Mouse (Mus musculus) neural tube, embryonic 10.5 days (tissue): ENCODE data around the gene Sema6b.

Experiments used
- DNase-seq: peaks from one replicate; pipeline ENCODE4 v3.0.0-alpha.2; 2017; ENCODE audit warnings: low spot score; ENCODE audit errors: extremely low spot score

The Sema6b gene

DNA sequence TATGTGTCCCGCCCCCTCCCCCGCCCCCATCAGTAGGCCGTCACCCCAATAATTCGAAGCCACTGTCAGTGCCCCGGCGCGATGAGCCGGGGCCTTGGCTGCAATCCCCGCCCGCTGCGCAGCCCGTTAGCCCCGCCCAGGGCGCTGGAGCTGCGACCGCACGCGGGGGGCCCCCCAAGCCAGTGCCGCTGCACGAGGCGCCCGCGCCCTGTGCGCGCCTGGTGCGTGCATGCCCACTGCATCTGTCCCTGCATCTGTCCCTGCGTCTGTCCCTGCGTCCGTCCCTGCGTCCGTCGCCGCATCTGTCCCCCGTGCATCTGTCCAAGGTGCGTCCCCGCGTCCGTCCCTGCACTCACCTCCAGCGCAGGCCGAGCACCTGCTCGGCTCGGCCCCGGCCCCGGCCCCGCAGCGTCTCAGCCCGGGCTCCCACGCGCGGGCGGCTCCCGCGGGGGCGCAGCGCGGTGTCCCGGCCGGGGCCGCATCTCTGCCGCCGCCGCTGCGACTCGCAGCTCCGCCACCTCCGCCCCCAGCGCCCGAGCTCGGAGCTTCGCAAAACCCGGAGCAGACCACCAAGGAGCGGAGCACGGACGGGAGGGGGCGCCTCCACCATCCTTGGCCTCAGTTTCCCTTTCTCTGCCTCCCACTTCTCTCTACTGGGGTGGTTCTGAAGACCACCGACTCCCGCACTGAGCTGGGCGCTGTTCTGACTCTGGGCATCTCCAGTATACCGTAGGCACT lies at the start of gene Sema6b:
Sema6b (minus strand) TSS at position 486 of the 738 bp plus-strand sequence.
- DNase-seq, result peak; percentile 82

DNA sequence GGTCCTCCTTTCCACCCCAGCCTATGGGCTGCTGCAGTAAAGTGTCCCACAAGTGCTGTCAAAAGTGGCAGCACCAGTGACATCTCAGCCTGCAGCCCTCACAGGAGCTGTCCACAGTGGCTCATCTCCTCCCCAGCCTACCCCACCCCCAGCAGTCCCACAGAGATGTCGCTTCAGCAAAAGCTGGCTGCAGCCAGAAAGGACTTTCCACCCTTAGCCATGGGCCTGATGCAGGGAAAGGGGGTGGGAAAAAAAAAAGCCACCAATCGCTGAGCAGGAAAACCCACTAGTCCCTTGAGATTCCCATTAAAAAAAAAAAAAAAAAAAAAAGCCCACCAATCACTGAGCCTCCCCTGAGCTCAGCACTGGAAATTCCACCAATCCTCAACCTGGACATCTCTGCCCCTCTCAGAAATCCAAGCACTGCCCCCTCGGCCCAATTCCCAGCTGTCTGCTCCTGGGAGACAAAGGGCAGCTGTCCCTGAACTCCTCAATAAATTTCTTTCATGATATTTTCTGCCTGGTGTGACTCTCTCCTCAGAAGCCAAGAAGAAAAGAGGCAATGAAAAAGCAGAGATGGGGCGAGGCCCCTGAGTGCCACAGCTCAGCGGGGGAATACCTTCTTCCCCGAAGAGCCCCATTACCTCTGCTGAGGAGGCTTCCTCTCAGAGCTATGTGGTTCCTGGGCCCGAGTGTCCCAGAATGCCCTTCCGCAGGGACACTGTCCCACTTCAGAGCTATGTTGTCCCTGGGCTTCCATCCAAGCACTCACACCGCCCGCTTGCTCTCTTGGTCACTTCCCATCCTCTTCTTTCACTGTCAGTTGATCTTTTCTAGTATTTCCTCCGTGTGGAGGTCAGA lies 45.4 kb upstream of the Sema6b start:
- peak; percentile 49 for DNase-seq

DNA sequence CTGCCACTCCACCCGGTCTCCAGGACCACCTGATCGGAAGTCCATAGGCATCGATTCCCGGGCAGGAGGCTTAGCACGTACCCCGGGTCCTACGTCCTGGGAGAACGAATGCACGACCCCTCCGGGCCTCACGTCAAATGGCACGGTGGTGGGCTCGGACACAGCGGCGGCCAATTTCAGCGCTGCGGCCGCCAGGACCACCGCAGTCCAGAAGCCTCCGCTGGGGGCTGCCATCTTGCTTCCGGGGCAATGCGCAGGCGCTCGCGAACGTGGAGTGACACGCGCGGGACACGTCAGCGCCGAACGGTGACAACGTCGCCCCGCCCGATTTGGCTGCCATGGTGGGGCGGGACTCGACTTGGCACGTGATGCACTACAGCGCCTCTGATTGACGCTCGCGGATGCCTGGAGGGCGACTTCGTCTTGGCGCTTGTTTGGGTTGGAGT lies 43.5 kb upstream of the Sema6b start, which contains the start of gene Mydgf:
Mydgf (minus strand) TSS at position 263 of the 446 bp plus-strand sequence.
- DNase-seq, result peak; percentile 92

DNA sequence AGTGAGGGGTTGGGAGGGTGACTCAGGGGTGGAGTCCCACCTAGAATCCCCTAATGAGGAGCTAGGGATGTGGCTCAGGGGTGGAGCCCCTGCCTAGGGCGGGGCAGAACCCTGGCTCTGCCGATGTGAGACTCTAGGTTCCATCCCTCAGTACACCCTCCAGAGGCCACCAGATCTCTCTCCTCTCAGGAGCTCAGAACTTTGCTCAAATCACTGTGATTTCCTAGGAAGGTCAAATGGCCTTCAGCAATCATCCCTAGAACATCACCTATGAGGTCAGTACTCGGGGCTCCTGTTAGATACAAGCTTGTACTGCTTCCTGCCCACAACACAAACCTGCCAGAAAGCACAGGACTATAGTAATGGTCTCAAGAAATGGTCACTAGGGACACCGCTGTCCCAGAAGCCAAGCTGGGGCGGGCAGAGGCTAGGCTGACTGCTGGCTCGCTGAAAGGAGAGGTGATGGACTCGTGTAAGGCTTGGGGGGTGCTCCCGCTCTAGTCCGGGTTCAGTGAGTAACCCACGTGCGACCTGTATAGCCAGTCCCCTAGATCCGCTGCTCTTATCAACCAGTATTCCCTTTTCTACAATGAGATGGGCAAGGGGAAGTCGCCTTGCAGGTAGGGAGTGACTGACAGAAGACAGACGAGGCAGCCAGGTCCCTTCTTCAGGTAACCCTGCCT lies 43.0 kb upstream of the Sema6b start:
- DNase-seq, result peak; percentile 24

DNA sequence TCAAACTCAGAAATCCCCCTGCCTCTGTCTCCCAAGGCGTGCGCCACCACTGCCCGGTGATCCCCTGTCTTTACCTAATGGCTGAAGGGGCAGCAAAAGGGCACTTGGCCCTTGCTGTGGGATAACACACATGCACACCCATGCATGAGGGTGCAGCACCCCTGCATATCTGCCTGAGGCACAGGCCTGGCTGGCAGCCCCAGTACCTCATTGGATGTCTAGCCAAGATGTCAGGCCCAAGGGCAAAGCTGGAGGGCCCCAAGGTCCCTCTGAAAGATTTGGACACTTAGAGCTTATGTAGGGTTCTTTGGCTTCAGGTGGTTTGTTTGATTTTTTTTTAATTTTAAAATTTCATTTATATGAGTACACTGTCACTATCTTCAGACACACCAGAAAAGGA lies 35.3 kb upstream of the Sema6b start:
- no peak for DNase-seq

DNA sequence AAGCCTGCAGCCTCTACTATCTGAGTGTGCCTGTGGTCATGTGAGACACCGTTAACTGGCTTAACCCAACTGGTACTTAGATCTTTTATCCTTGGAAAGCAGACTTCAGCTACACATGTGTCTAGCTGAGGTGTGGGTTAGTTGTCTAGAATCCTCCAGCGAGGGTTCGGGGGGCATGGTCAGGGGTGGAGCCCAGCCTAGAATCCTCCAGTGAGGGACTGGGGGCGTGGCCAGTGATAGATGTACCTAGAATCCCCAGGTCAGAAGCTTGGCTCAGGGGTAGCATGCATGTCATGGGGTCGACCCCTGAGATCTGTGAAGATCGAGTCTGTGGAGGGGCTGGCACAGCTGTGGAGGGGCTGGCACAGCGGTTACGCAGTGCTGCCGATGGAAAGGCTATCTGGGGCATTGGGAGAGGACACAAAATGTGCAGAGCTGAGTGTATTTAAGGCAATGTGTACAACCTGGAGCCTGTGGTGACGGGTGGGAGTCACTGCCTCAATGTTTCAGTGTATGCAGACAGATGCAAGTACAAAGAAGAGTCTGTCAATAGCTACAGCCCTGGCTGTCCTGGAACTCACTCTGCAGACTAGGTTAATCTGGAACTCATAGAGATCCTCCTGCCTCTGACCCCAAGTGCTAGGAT lies 33.4 kb upstream of the Sema6b start:
- no peak for DNase-seq

DNA sequence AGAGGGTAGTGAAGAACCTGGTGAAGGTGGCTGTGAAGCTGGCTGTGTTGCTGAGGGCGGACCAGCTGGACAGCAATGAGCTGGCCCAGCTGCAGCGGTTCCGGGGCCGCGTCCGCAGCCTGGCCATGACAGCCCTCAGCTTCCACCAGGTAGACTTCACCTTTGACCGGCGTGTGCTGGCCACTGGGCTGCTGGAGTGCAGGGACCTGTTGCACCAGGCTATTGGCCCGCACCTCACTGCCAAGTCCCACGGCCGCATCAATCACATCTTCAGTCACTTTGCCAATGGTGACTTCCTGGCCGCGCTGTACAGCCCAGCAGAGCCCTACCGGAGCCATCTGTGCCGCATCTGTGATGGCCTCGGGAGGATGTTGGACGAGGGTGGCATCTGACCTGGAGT lies 31.7 kb upstream of the Sema6b start:
- DNase-seq, result no peak

DNA sequence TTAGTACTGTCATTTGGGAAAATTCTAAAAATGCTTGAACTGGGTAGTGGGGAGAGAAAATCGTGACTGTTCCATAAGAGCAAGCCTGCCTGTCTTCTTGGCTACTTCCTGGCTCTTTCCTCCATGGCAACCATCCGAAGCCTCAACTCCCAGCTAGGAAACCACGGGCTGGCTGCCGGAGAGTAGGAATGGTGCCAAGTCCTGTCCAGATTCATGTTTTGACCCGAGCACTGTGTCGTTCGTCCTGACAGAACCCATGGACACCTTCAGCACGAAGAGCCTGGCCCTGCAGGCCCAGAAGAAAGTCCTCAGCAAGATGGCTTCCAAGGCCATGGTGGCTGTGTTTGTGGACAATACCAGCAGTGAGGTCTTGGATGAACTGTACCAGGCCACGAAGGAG lies 31.3 kb upstream of the Sema6b start:
- DNase-seq, result no peak

DNA sequence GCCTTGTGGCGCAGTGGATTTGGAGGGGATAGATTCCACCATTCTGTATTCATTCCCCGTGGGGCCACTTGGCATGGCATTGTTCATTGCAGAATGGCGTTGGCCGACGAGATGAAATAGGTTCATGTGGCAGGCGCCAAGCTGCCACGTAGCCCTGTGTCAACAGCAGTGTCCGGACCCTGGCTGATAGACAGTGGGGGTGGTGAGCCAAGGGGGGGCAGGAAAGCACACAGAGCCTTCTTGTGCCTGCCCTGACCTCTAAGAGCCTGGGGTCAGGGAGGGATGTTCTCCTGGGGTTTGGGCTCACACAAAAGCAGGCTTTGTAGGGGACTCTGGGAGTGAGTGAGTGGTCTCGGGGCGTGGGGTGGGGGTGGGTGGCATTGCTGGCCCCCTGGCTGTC lies 30.5 kb upstream of the Sema6b start:
- peak; percentile 44 for DNase-seq

DNA sequence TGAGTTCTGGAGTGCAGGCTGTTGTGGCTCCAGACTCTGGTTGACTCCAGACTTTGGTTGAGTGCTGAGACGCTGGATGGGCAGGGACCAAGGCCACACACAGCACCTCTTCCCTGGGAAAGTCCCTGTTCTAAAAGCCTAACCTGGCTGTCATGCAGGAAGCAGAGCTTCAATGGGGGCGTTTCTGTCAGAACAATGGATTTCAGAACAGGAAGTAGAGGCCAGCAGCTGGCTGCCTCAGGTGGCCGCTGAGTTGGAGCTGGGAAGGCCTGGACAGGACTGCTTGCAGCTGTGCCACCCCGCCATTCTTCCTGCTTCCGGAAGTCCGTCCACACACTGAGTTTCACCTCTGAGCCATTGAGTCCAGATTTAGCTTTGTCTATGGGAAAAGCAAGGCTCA lies 29.7 kb upstream of the Sema6b start:
- DNase-seq, result no peak

DNA sequence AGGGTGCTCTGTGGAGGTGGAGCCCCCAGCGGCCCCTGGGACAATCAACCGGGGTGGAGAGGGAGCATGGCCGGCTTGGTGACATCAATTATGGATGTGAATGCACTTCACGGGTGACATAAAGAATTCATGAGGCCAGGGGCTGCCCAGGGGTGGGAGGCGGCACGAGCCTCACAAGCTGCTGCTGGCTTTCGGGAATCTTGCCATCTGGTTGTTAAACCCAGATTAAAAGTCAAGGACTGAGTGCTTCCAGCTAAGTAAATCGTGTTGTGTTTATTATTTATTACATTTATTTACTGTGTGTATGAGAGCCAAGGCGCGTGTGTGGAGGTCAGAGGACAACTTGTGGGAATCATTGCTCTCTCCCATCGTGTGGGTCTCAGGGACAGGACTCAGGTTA lies 25.5 kb upstream of the Sema6b start:
- DNase-seq, result no peak

DNA sequence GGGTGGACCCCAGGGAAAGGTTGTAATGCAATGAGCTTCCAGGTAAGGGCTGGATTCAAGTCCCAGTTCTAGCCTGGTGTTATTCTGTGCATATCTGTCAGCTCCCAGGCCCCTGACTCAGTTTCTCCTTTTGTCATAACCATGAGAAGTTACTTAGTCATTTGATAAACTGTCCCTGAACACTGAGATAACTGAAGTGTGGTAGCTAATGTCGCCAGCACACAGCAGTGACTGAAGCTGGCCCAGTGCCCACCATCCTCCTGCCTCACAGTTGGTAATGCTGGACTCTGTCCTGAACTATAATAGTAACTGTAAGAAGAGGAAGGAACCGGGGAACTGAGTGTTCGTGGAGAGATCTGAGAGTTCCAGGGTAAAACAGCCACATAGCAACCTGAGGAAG lies 24.4 kb upstream of the Sema6b start:
- no peak for DNase-seq

DNA sequence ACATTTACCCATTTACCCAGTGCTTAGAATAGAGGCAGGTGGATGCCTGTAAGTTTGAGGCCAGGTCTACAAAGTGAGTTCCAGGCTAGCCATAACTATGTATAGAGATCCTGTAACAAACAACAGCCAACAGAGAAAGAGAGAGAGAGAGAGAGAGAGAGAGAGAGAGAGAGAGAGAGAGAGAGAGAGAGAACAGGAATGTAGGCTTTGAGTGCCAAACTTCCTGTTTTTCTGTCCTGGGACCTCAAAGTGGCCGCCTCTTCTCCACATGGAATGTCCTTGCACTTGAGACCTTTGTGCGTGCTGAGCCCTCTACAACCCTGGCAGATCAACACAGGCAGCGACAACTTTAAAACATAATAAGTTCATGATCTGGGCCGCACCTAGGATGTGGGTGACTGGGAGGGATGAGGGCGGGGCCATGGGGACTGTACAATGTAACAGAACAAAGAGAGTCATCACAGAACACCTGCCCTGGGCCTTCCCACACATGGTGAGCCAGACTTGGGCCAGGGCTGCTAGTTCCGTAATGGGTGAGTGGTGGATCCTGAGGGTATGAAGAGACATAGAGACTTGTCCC lies 23.5 kb upstream of the Sema6b start:
- no peak for DNase-seq

DNA sequence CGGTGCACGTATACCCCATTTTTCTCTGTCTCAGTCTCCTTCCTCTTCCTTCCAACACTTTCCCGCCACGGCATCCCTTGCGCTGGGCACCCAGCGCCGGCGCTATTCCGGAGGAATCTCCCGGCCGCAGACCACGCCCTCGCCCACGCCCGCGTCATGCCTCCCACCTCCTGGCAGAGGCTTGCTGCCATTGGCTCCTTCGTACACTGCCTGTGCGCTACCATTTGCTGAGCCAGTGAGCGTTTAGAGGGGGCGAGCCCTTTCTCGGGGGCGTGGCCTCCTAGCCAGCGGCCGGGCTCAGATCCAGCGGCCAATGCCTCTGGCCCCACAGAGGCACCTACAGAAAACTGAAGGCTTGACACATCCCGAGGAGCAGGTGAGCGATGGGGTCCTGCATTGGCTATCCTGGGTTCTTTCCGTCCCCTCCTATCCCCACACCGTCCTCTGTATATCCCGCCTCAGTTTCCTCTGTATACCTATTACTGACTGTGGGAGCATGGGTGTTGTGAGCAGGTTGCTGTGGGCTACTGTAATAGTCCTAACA lies 22.2 kb upstream of the Sema6b start, which contains the start of gene Tnfaip8l1:
Tnfaip8l1 (plus strand) TSS at position 247 of the 544 bp plus-strand sequence.
- DNase-seq, result peak; percentile 92

DNA sequence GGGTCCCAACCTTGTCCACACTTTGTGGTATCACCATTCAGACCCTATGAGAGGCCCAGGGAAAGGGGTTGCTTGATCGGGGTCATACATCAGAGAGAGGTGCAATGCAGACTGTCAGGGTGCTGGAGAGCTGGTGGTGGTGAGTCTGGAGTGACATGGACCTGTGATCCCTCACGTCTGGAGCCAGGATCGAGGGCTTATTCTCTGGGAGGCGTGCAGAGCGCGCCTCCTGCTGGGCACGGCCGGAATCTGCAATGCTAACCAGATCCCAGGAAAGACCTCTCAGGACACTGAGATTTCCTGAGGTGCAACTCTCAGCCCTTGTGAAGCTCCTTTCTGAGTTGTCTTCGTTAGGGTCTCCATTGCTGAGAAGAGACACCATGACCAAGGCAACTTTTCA lies 19.6 kb upstream of the Sema6b start:
- peak; percentile 77 for DNase-seq

DNA sequence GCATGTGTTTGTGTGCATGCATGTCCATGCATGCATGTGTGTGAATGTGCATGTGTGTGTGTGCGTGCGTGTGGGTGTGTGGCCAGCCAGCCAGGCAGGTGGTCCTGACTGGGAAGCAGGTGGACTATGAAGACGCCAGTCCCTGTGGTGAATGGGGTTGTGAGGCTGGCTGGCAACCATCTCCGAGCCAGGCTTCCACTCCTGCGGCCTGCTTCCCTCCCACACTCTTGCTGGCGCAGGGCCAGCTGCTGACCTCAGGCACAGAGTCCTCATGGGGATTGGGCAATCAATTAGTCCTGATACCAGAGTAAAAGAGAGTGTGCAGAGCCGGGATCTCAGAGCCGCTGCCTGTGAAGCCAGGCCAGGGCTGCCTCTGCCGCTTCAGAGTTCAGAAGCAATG lies 13.5 kb upstream of the Sema6b start:
- no peak for DNase-seq

DNA sequence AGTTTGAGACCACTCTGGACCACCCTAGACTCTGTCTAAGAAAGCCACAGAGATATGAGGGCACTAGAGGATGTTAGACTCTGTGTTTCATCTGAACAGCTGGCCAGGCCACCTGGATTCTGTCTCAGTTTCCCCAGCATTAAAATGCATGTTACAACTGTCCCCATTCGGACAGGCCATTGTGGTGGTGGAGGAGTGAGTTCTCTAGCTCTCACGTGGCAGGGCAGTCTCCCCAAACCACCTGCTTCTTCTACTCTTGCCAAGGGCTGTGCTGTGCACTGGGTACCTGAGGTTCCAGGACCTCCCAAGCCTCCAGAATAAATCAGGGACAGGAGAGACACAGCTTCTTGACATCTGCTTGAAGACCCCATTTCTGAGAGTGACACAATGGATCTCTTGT lies 9.8 kb upstream of the Sema6b start:
- no peak for DNase-seq

DNA sequence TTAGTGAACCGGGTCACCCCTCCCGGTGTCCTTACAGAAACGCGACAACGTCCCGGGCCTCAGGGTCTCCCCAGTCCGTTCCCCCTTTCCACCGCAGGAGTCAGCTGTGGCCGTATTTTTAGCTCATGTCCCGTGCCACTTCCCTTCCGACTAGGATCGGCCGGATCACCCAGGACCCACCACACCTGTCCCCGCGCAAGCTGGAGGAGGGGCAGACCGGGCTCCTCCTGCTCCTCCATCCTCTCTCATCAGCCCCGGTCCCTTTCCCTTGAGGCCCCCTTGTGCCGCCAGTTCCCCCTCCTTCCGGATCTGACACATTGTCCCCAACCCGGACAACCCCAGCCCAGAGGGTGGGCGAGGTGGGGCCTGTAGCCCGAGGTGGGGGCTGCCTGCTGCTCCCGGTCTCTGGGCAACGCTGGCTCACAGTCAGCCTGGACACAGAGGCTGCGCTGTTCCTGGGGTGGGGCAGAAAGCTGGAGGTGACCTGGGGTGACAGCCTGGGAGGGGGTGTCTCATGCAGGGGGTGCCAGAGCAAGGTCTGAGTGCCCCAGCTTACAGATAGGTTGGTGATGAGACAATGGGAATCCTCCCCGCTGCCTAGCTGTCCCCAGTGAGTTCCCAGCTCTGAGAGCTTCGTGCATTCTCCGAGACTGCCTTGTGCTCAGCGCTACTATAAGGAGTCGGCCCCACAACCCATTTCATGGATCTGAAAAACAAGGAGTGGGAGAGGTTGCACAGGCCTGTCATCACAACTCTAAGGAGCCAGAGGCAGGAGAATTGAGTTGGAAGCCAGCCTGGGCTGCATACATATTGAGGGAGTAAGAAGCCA lies 8.9 kb upstream of the Sema6b start:
- DNase-seq, result no peak

DNA sequence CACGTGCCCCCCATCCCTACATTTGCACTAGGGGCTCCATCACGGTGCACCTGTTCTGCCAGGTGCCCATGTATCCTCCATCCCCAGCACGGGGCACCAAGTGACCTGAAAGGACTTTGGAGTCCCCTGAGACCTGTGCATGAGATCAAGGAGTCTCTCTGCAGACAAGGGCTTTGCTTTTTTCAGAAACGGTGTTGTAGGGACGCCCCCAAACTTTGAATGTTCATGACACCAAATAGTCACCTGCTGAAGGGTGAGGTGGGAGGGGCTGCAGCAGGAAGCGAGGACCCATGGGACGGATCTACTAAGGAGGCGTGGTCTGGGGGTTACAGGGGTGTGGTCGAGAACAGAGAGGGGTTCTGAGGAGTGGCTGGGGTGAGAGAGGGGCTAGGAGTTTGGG lies 8.1 kb upstream of the Sema6b start:
- DNase-seq, result no peak

DNA sequence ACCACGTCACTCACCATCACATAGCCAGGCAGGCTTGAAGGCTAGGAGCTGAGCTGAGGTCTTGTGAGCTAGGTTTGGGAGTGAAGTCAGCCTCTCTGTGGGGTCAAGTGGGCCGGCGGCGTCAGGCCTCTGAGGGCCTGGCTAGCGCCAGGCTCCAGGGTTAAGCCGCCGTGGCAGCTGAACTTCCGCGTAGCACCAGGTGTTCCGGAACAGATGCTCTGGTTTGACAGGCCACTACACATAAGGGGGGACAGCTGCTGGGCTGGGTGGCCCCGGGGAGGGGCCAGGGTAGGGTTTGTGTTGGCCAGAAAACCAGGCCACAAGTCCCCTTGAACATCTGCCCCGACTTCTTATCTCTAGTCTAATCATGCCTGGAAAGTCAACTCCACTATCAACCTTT lies 7.3 kb upstream of the Sema6b start:
- DNase-seq, result no peak
